8 mouse cellular contexts compared by ENCODE assay signal in the genomic region with DNA sequence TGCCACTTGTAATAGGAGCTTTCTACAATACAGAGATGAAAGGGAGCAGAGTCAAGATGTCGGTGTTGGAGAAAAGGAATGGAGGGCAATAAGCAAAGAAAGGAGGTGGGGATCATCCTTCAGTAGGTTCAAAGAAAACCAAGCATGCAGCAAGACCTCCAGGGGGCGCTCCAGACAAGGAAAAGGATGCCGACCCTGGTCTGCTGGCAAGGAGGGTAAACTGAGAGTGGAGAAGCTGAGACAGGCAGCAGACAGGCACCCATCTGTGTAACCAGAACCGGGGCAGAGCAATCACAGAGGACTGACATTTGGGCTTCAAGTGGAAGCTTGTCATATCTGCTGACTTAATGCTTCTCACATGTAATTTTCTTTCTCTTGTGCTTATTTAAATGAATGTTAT. TPM values are rescaled to one million over a fixed set of nuclear protein-coding genes. Genes with fewer than 3 reads are reported as not detected.
DNase-seq lines count a peak whose midpoint lies in the region; ATAC-seq and TF ChIP-seq lines count a peak whose summit lies in the region.

No protein-coding gene starts in this region.

- no peak for ATAC-seq in heart, embryonic 11.5 days (replicated peaks; ENCODE audit: insufficient number of reproducible peaks, low FRiP score, low TSS enrichment)
- ATAC-seq in neural tube, embryonic 11.5 days (ENCODE audit: insufficient read depth, low FRiP score, low TSS enrichment) = peak; percentile 41; the same call in 1 of the 2 replicates

- TF ChIP-seq CTCF in left cerebral cortex, adult 2 months (IDR thresholded peaks at IDR 0.05) = peak; percentile 89

- H3K27me3 ChIP-seq in heart, embryonic 10.5 days (ENCODE audit: insufficient read depth, poor library complexity, severe bottlenecking) = no peaks in the 10 kb centered on the region
- 0 out of 2 replicates have a peak, but pooled peaks cover 3% of the 10 kb centered on the region for H3K27me3 ChIP-seq in heart, embryonic 11.5 days (ENCODE audit: control insufficient read depth, insufficient read depth, low read length)
- no peaks in the 10 kb centered on the region for H3K27me3 ChIP-seq in neural tube, embryonic 11.5 days (ENCODE audit: control insufficient read depth, insufficient read depth, low read length)

- H3K9me3 ChIP-seq in heart, embryonic 10.5 days = no peaks in the 10 kb centered on the region
- H3K9me3 ChIP-seq in heart, embryonic 11.5 days (replicated peaks; ENCODE audit: control insufficient read depth, low read length) = no peaks in the 10 kb centered on the region
- no peaks in the 10 kb centered on the region for H3K9me3 ChIP-seq in neural tube, embryonic 11.5 days (ENCODE audit: control insufficient read depth, low read length)

- H3K27ac ChIP-seq in heart, embryonic 10.5 days = no peak overlapping the region
- H3K27ac ChIP-seq in heart, embryonic 11.5 days (ENCODE audit: low read depth, low read length) = no peak overlapping the region
- H3K27ac ChIP-seq in left cerebral cortex, adult 2 months = no peak overlapping the region
- no peak overlapping the region for H3K27ac ChIP-seq in neural tube, embryonic 11.5 days (ENCODE audit: low read depth, low read length)

- intact Hi-C loops in left cerebral cortex, adult 2 months (cut with DNase I) = loop anchor here (1.0 to 5.0 kb wide), 3 partner anchors 61 to 1022 kb away; no protein-coding TSS in a partner anchor

- DNase-seq in heart, embryonic 10.5 days (ENCODE audit: low spot score) = peak; percentile 78
- peak; percentile 41 for DNase-seq in MEL-GATA-1-ER (ENCODE audit: extremely low read depth, low read depth)
- DNase-seq in cerebellum, postnatal 36 days = peak; percentile 18 to 27
- DNase-seq in gastrocnemius, postnatal 10 days = peak; percentile 73
- peak; percentile 50 to 70 for DNase-seq in left cerebral cortex, adult 2 months (ENCODE audit: extremely low spot score in 1 of 2, low spot score in 2 of 2)
- DNase-seq in neural tube, embryonic 11.5 days (ENCODE audit: low spot score) = peak; percentile 75
- DNase-seq in thymus, postnatal 4 days = peak; percentile 81

- H3K4me2 ChIP-seq in heart, embryonic 11.5 days = no peak overlapping the region
- no peak overlapping the region for H3K4me2 ChIP-seq in neural tube, embryonic 11.5 days (ENCODE audit: low read depth)

- no peak overlapping the region for H3K9ac ChIP-seq in heart, embryonic 11.5 days (ENCODE audit: low read depth, low read length)
- H3K9ac ChIP-seq in neural tube, embryonic 11.5 days (ENCODE audit: low read length) = no peak overlapping the region

- H3K4me3 ChIP-seq in heart, embryonic 10.5 days = no peak overlapping the region
- H3K4me3 ChIP-seq in heart, embryonic 11.5 days (ENCODE audit: low read depth, low read length) = no peak overlapping the region
- H3K4me3 ChIP-seq in left cerebral cortex, adult 2 months = no peak overlapping the region
- H3K4me3 ChIP-seq in neural tube, embryonic 11.5 days (ENCODE audit: low read depth, low read length) = no peak overlapping the region

- no peaks in the 10 kb centered on the region for H3K4me1 ChIP-seq in heart, embryonic 10.5 days
- H3K4me1 ChIP-seq in heart, embryonic 11.5 days (ENCODE audit: control insufficient read depth, insufficient read depth, low read length) = no peaks in the 10 kb centered on the region
- H3K4me1 ChIP-seq in neural tube, embryonic 11.5 days (ENCODE audit: control insufficient read depth, insufficient read depth, low read length) = no peaks in the 10 kb centered on the region

- H3K36me3 ChIP-seq in heart, embryonic 10.5 days = no peaks in the 10 kb centered on the region
- no peaks in the 10 kb centered on the region for H3K36me3 ChIP-seq in heart, embryonic 11.5 days (ENCODE audit: control insufficient read depth, insufficient read depth, low read length)
- H3K36me3 ChIP-seq in neural tube, embryonic 11.5 days (ENCODE audit: control insufficient read depth, insufficient read depth, low read length) = no peaks in the 10 kb centered on the region

- 9% methylated on average over 4 of the region's 4 CpGs for WGBS in heart, embryonic 10.5 days
- WGBS in heart, embryonic 11.5 days (ENCODE audit: insufficient replicate concordance) = 6% methylated on average over 4 of the region's 4 CpGs
- WGBS in neural tube, embryonic 11.5 days = 3% methylated on average over 4 of the region's 4 CpGs

RNA-seq across cellular contexts. Expression of a gene that starts 22.6 kb away (rescaled TPM):
- polyA plus RNA-seq in heart, embryonic 10.5 days (2016; fragmentation: Nextera tagmentation; extraction: Ambion mirVana) = 0.16 TPM in 1 of 2 replicates, not detected in the other
- 0.07 and 0.24 TPM in 2 replicates for polyA plus RNA-seq in heart, embryonic 11.5 days (2014; fragmentation: Nextera tagmentation; extraction: Ambion mirVana)
- not detected for total RNA-seq in gastrocnemius, postnatal 10 days (2021)
- not detected for total RNA-seq in left cerebral cortex, adult 2 months (2021)
- polyA plus RNA-seq in neural tube, embryonic 11.5 days (2014; fragmentation: Nextera tagmentation; extraction: Ambion mirVana) = not detected in 2 replicates

RNA-seq across cellular contexts. Expression of a gene that starts 56.1 kb away (rescaled TPM):
- polyA plus RNA-seq in heart, embryonic 10.5 days (2016; fragmentation: Nextera tagmentation; extraction: Ambion mirVana) = 0.70 and 2.3 TPM in 2 replicates
- polyA plus RNA-seq in heart, embryonic 11.5 days (2014; fragmentation: Nextera tagmentation; extraction: Ambion mirVana) = 1.2 and 2.5 TPM in 2 replicates
- total RNA-seq in gastrocnemius, postnatal 10 days (2021) = not detected
- not detected for total RNA-seq in left cerebral cortex, adult 2 months (2021)
- 0.19 and 0.45 TPM in 2 replicates for polyA plus RNA-seq in neural tube, embryonic 11.5 days (2014; fragmentation: Nextera tagmentation; extraction: Ambion mirVana)

Comparison
In these comparisons a context has a peak if more than half of its experiments do, and no peak if none do; other contexts are left out.
1. DNase-seq: peak in every context shown above with its lines; median percentile 81 in thymus, postnatal 4 days; 78 in heart, embryonic 10.5 days; 75 in neural tube, embryonic 11.5 days; 73 in gastrocnemius, postnatal 10 days; 60 in left cerebral cortex, adult 2 months; 41 in MEL-GATA-1-ER; 22 in cerebellum, postnatal 36 days.